Mouse (Mus musculus) limb, embryonic 12.5 days (tissue): ENCODE measurements around the gene Zw10. TPM values are rescaled to one million over a fixed set of nuclear protein-coding genes. Genes with fewer than 3 reads are reported as not detected.
A peak's percentile ranks its signal among the peaks of the same experiment; 100 is the strongest.

Experiments
- ATAC-seq: fragments of 200-750 bp; cut with Nextera tagmentation; 2 replicates; pipeline ENCODE4 v1.8.0; 2017; ENCODE audit warnings: low read depth, moderate TSS enrichment; ENCODE audit not compliant: insufficient number of reproducible peaks, insufficient read depth, low FRiP score, low TSS enrichment
- H3K27ac ChIP-seq: fragments of 300-500 bp; sonication (generic); 2 replicates; pipeline ENCODE4 v1.5.1; 2016; ENCODE audit warnings: mild to moderate bottlenecking, moderate library complexity
- H3K27me3 ChIP-seq: fragments of 300-500 bp; sonication (generic); 2 replicates; pipeline ENCODE4 v1.6.1; 2016; ENCODE audit warnings: mild to moderate bottlenecking, moderate library complexity
- H3K36me3 ChIP-seq: fragments of 300-500 bp; sonication (generic); 2 replicates; pipeline ENCODE4 v1.6.1; 2016; ENCODE audit warnings: mild to moderate bottlenecking, moderate library complexity
- H3K4me1 ChIP-seq: fragments of 300-500 bp; sonication (generic); replicated peaks from 2 replicates; pipeline ENCODE4 v1.6.1; 2016
- H3K4me2 ChIP-seq: fragments of 300-500 bp; sonication (generic); 2 replicates; pipeline ENCODE4 v1.6.1; 2016; ENCODE audit warnings: mild to moderate bottlenecking, moderate library complexity
- H3K4me3 ChIP-seq: fragments of 300-500 bp; sonication (generic); replicated peaks from 2 replicates; pipeline ENCODE4 v1.5.1; 2016; ENCODE audit warnings: mild to moderate bottlenecking
- H3K9ac ChIP-seq: fragments of 300-500 bp; sonication (generic); replicated peaks from 2 replicates; pipeline ENCODE4 v1.6.1; 2016; ENCODE audit warnings: mild to moderate bottlenecking, moderate library complexity
- H3K9me3 ChIP-seq: fragments of 300-500 bp; sonication (generic); 2 replicates; pipeline ENCODE4 v1.6.1; 2016; ENCODE audit warnings: mild to moderate bottlenecking, moderate library complexity
- WGBS: fragments of 180-500 bp; shearing (Covaris S2); methylation state at CpG from one replicate; pipeline ENCODE4 v1.1.7; 2016; 5-methylcytosine and 5-hydroxymethylcytosine counted together
- polyA plus RNA-seq: library from polyadenylated mRNA; unstranded; fragments of >200 nt; fragmentation: Nextera tagmentation; extraction: Ambion mirVana; gene quantifications from 2 replicates; pipeline ENCODE4 v1.2.1, GENCODE M21; 2016

Zw10 gene
- polyA plus RNA-seq: 58.2 and 59.8 TPM in 2 replicates

DNA sequence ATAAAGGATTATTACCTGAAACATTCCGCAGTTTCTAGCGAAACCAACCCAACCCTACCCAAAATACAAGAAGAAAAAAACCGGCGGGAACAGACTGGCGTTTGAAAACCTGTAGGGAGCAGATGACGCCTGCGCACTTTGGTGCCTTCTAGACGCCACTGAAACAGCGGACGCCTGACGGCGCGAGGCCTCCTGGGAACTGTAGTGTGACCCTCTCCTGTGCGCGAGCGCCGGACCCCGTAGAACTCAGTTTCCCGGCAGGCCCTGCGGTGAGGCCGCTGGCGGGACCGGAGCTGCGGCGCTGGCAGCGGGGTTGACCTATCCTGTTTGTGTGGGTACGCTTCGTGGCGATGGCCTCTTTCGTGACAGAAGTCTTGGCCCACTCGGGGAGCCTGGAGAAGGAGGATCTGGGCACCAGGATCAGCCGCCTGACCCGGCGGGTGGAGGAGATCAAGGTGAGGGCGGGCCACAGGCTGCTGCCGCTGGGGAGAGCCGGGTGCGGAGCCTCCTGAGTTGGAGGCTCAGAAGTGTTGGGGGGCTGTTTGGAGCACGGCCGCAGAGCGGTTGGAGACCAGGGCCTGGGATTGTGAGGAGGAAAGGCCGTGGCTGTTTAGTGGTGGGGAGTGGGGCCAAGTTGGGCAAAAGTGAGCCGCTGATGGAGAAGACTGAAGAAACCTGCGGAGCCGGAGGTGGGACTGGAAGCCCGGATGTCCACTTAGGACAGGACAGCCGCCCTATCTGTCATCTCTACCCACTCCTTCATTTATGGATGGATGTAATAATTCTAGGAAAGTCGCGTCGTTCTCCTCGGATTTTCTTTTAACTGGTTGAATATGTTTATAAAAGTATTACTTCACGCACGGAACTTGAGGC lies at the start of gene Zw10:
Gene Zw10 (plus strand): TSS at position 281 of the 873 bp plus-strand sequence.
- peaks cover 24% of the 10 kb centered on the region for H3K36me3 ChIP-seq
- WGBS: under 1% methylated on average over 53 of the region's 53 CpGs

DNA sequence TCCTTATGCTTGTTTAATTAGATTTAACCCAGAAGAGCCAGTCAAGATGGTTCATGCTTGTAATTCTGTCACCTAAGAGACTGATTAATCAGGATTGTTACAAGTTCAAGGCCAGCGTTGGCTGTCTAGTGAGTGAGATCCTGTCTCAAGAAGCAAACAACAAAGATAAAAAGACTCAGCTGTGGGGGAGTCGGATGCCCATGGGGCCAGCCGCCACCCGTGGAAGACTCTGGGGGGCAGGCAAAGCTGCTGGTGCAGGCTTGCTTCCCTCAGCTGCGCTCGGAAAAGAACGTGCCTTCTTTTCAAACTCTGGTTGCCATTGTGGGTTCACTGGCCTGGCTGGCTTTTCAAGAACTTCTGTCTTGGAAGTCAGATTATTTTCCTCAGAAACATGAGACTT lies 39.6 kb upstream of the Zw10 start:
- Histone ChIP-seq H3K36me3 (peaks cover 72% of the 10 kb centered on the region), H3K27me3 (no peaks in the 10 kb centered on the region), H3K4me2 (no peak overlapping the region), H3K4me3 (no peak overlapping the region), H3K4me1 (no peaks in the 10 kb centered on the region), H3K27ac (no peak overlapping the region), H3K9ac (no peak overlapping the region), H3K9me3 (no peaks in the 10 kb centered on the region)
- 65% methylated on average over 7 of the region's 7 CpGs for WGBS
- ATAC-seq: no peak

More for the DNA sequence above, at the start of gene Zw10:
- Histone ChIP-seq H3K4me2 (peak within 1 kb of the TSS; percentile 63), H3K4me3 (peak within 1 kb of the TSS; percentile 81), H3K9me3 (no peaks in the 10 kb centered on the region), H3K27ac (peak within 1 kb of the TSS; percentile 80), H3K4me1 (peaks cover 10% of the 10 kb centered on the region), H3K27me3 (no peaks in the 10 kb centered on the region), H3K9ac (peak within 1 kb of the TSS; percentile 79)
- peak; percentile 97 for ATAC-seq

DNA sequence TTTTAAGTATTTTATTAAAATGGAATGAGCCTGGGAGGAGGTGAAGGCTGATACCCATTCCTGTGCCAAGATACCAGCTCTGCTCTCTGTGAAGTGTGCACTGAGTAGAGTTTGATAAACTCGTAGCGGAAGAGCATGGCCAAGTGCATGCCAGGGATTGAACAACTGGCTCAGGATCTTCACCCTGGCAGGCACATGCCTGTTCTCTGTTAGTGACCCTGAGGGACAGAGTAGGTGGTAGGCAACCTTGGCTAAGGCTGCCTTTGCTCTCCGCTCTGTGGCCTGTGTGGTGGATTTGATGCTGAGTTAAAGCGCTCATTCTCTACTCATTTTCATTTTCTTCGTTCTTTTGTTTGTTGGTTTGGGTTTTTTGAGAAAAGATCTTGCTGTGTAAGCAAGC lies 34.1 kb upstream of the Zw10 start:
- Histone ChIP-seq H3K27me3 (no peaks in the 10 kb centered on the region), H3K27ac (no peak overlapping the region), H3K4me3 (no peak overlapping the region), H3K9ac (no peak overlapping the region), H3K4me1 (no peaks in the 10 kb centered on the region), H3K36me3 (peaks cover 52% of the 10 kb centered on the region), H3K9me3 (no peaks in the 10 kb centered on the region), H3K4me2 (no peak overlapping the region)
- 97% methylated on average over 5 of the region's 5 CpGs for WGBS
- ATAC-seq: no peak

DNA sequence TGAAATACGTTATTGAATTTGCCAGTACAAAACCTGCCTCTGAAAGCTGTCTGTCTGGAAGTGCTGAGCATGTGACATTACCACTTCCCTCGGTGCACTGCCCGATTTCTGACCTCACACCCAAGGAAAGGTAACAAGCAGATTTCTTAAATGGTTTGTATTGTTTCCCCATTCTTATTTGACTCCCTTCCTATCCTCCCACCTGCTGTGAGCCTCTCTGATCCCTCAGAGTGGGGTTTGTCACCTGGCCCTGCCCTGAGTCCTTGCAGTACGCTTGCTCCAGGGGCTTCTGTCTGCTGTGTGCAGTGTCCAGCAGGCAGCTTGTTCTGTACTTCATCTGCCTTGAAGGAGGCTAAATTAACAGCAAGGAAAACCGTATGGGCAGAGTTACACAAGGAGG lies 31.5 kb upstream of the Zw10 start:
- 83% methylated on average over 5 of the region's 5 CpGs for WGBS
- peaks cover 61% of the 10 kb centered on the region for H3K36me3 ChIP-seq

DNA sequence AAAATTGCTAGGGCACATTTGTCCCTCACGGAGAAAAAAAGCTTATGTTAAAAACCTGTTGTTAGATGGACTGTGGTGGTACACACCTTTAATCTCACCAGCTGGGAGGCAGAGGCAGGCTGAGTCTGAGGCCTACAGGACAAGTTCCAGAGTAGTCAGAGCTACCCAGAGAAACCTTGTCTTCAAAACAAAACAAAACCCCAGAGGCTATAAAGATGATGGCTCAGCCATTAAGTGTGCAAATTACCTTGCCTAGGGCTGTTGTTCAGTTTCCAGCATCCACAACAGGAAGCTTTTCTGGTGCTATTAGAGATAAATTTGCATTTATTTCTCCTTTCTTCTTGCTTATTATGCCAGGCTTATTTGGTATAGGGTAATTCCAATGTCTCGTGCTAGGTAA lies 30.9 kb upstream of the Zw10 start:
- no peak overlapping the region for H3K4me2 ChIP-seq
- H3K9me3 ChIP-seq: no peaks in the 10 kb centered on the region
- peaks cover 4% of the 10 kb centered on the region; the same call in 1 of the 2 replicates for H3K4me1 ChIP-seq
- H3K27me3 ChIP-seq: no peaks in the 10 kb centered on the region
- no peak overlapping the region for H3K27ac ChIP-seq
- H3K9ac ChIP-seq: no peak overlapping the region
- H3K36me3 ChIP-seq: peaks cover 65% of the 10 kb centered on the region
- no peak overlapping the region for H3K4me3 ChIP-seq
- 82% methylated on average over 2 of the region's 2 CpGs for WGBS
- no peak for ATAC-seq

More for the DNA sequence above, 31.5 kb upstream of the Zw10 start:
- H3K4me1 ChIP-seq: peaks cover 4% of the 10 kb centered on the region; the same call in 1 of the 2 replicates
- ATAC-seq: no peak
- no peaks in the 10 kb centered on the region for H3K9me3 ChIP-seq
- no peak overlapping the region for H3K9ac ChIP-seq
- H3K4me3 ChIP-seq: no peak overlapping the region
- H3K4me2 ChIP-seq: no peak overlapping the region
- no peak overlapping the region for H3K27ac ChIP-seq
- no peaks in the 10 kb centered on the region for H3K27me3 ChIP-seq

DNA sequence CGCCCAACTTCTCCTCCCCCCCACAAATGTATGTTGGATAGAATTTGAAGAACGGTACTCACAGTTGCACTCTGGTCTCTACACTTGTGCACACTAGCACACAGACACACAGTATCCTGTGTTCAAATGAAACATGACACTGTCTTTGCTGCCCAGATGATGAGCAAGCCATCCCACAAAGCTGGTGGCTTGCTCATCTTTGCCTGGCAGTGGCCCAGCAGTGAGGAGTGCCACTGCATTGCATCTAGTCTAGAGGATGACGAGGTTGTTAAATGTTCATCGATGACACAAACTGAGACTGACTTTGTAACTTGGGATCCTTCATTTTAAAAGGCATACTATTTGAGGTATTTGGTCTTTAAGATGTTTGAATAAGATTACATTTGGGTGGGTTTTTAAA lies 20.6 kb upstream of the Zw10 start:
- Histone ChIP-seq H3K9me3 (no peaks in the 10 kb centered on the region), H3K4me1 (no peaks in the 10 kb centered on the region), H3K27ac (no peak overlapping the region), H3K9ac (no peak overlapping the region), H3K4me2 (no peak overlapping the region), H3K27me3 (no peaks in the 10 kb centered on the region), H3K4me3 (no peak overlapping the region), H3K36me3 (peaks cover 88% of the 10 kb centered on the region)
- ATAC-seq: no peak
- WGBS: 97% methylated on average over 4 of the region's 4 CpGs

DNA sequence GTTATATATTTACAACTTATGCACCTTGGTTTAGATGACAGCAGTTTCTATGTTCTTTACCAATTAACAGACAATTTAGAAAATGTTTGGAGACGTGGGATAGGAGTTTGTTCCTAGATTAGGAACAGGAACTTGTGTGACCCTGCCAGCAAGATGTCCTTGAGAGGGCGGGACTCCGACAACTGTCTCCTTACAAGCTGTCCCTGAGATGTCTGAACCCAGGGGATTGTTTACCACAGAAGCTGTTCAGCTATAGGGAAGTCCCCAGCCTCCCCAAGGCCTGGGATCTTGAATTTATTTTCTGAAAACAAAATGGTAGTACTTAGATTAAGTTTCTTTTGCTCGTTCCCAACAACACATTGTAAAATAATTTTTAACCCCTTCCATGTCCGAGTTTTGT lies 4.5 kb upstream of the Zw10 start:
- no peaks in the 10 kb centered on the region for H3K4me1 ChIP-seq
- whole genome bisulfite sequencing: 74% methylated on average over 5 of the region's 5 CpGs
- H3K27me3 ChIP-seq: no peaks in the 10 kb centered on the region
- H3K36me3 ChIP-seq: no peaks in the 10 kb centered on the region
- H3K4me3 ChIP-seq: no peak overlapping the region
- no peak overlapping the region for H3K4me2 ChIP-seq
- H3K9ac ChIP-seq: no peak overlapping the region
- no peak overlapping the region for H3K27ac ChIP-seq
- H3K9me3 ChIP-seq: no peaks in the 10 kb centered on the region
- ATAC-seq: no peak

DNA sequence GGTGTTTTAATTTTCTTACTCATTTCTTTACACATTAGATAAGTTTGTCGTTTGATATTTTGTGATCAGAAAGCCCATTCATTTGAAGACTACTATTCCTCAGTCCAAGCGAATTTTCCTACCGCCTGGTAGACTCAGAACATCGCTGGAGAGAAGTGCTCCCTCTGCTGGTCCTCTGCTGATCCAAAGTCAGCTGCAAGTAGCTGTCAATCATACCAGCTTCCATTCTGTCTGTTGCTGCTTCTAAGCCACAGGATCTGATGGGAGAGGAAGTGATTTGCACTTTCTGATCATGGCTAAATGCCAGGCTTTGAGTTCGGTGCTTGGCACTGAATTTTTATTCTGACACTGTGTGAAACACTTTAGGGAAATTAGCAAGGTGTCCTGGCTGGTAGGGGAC lies 4.1 kb upstream of the Zw10 start:
- ATAC-seq: no peak
- Histone ChIP-seq H3K9ac (no peak overlapping the region), H3K4me2 (no peak overlapping the region), H3K4me3 (no peak overlapping the region), H3K36me3 (no peaks in the 10 kb centered on the region), H3K9me3 (no peaks in the 10 kb centered on the region), H3K4me1 (peaks cover 3% of the 10 kb centered on the region), H3K27me3 (no peaks in the 10 kb centered on the region), H3K27ac (no peak overlapping the region)
- WGBS: 20% methylated on average over 5 of the region's 5 CpGs

DNA sequence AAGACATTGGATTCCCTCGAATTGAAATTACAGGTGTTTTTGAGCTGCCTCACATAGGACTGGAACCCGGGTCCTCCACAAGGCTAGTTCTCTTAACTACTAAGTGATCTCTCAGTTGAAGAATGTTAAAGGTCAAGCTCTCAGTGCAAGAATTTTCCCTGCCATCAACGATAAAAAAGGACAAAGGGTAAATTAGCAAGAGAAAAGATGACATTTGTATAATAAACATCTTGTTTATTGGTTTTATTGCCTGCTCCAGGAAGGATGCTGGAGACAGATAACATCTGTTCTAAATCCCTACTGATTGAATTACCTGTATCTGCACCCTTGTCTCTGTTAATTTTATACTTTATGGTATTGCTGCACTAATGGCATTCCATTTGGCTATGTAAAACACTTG lies 1.4 kb upstream of the Zw10 start:
- Histone ChIP-seq H3K9ac (no peak overlapping the region), H3K4me1 (peaks cover 10% of the 10 kb centered on the region), H3K27me3 (no peaks in the 10 kb centered on the region), H3K4me3 (no peak overlapping the region), H3K27ac (no peak overlapping the region), H3K9me3 (no peaks in the 10 kb centered on the region), H3K4me2 (no peak overlapping the region), H3K36me3 (peaks cover 14% of the 10 kb centered on the region)
- 75% methylated on average over 3 of the region's 3 CpGs for WGBS
- no peak for ATAC-seq

DNA sequence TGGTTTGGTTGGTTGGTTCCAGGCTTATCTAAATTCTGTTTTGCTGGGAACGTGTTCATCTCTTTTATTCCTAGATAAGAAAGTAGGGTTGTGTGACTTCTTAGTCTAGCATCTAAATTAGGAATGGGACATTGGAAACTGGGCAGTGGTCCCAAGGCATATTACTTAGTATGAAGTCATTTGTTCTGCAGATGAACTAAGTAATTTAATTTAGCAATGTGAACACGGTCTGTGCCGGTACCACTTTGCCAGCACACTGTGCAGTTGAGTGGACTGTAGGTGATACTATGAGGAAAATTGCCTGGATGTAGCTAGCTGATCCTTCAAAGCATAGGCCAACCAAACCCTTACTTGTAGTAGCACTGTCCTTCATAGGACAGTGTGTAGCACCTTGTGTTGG lies 21.4 kb downstream of the Zw10 start:
- ATAC-seq: no peak
- H3K4me3 ChIP-seq: no peak overlapping the region
- H3K27me3 ChIP-seq: no peaks in the 10 kb centered on the region
- no peaks in the 10 kb centered on the region for H3K4me1 ChIP-seq
- H3K27ac ChIP-seq: no peak overlapping the region
- peaks cover 83% of the 10 kb centered on the region for H3K36me3 ChIP-seq
- no peak overlapping the region for H3K9ac ChIP-seq
- no peak overlapping the region for H3K4me2 ChIP-seq
- WGBS: 94% methylated on average over 3 of the region's 3 CpGs
- H3K9me3 ChIP-seq: no peaks in the 10 kb centered on the region

DNA sequence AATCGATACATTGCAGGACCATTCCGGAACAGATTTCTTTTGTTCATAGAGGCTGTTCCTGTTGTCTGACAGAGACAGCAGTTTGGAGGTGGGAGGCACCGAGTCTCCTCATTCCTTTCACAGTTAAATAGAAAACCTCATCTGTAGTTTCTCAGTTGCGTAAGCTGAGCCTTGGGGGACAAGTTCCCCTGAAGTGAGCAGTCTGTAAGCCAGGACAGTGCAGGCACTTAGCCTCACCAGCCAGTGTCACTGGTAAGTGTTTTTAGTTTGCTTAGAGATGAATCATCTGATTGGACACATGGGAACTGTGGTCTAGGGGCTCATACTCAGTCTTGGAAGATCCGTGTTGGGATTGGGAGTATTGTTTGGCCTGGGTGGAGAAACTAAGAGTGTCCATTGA lies 25.7 kb downstream of the Zw10 start, which contains the start of gene Tmprss5:
Gene Tmprss5 (plus strand): TSS at position 154 of the 400 bp plus-strand sequence.
- Histone ChIP-seq H3K4me1 (no peaks in the 10 kb centered on the region), H3K36me3 (peaks cover 43% of the 10 kb centered on the region), H3K9ac (no peak within 1 kb of the TSS), H3K27ac (no peak within 1 kb of the TSS), H3K27me3 (no peaks in the 10 kb centered on the region), H3K4me3 (no peak within 1 kb of the TSS), H3K9me3 (no peaks in the 10 kb centered on the region), H3K4me2 (no peak within 1 kb of the TSS)
- 76% methylated on average over 5 of the region's 5 CpGs for WGBS
- ATAC-seq: no peak

DNA sequence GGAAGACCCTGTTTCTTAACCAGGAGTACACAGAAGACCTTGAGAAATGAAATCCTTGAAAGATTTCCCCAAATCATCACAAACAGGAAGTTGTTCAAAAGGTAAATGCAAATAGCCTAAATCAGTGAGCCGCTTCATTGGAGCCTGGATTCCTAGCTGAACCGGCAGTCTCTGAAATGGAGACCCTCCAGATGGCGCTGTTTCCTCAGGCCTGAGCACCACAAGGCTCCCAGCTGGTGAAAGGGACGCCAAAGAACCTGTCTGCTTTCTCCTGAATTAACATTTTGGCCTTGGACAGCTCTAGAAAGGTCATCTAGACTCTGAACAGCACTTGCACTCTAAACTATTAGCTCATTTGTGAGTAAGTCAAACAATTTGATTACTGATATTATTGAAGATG lies 26.1 kb downstream of the Zw10 start:
- Histone ChIP-seq H3K9ac (no peak overlapping the region), H3K4me2 (no peak overlapping the region), H3K9me3 (no peaks in the 10 kb centered on the region), H3K27me3 (no peaks in the 10 kb centered on the region), H3K27ac (no peak overlapping the region), H3K4me1 (no peaks in the 10 kb centered on the region), H3K36me3 (peaks cover 39% of the 10 kb centered on the region), H3K4me3 (no peak overlapping the region)
- WGBS: 13% methylated on average over 4 of the region's 4 CpGs
- ATAC-seq: no peak
